Mouse (Mus musculus) hindbrain, postnatal 0 days (tissue): ENCODE results near the gene Sema4c. TPM values are rescaled to one million over a fixed set of nuclear protein-coding genes. Genes with fewer than 3 reads are reported as not detected.

Source experiments
- ATAC-seq: fragments of 200-750 bp; cut with Nextera tagmentation; 2 replicates; pipeline ENCODE4 v1.8.0; 2017; ENCODE audit warnings: mild to moderate bottlenecking, moderate TSS enrichment, moderate library complexity
- DNase-seq: peaks from one replicate; pipeline ENCODE4 v3.0.0-alpha.2; 2015; ENCODE audit warnings: low spot score
- H3K27ac ChIP-seq: fragments of 300-500 bp; sonication (generic); 2 replicates; pipeline ENCODE4 v1.5.1; 2014; ENCODE audit warnings: mild to moderate bottlenecking
- H3K27me3 ChIP-seq: fragments of 300-500 bp; sonication (generic); 2 replicates; pipeline ENCODE4 v1.6.1; 2014; ENCODE audit warnings: low read length, mixed read lengths; ENCODE audit not compliant: insufficient read depth
- H3K36me3 ChIP-seq: fragments of 300-500 bp; sonication (generic); 2 replicates; pipeline ENCODE4 v1.6.1; 2014; ENCODE audit warnings: low read length, mixed read lengths; ENCODE audit not compliant: insufficient read depth
- H3K4me1 ChIP-seq: fragments of 300-500 bp; sonication (generic); 2 replicates; pipeline ENCODE4 v1.6.1; 2014; ENCODE audit warnings: antibody characterized with exemption, low read length, mixed read lengths; ENCODE audit not compliant: insufficient read depth
- H3K4me2 ChIP-seq: fragments of 300-500 bp; sonication (generic); 2 replicates; pipeline ENCODE4 v1.6.1; 2014; ENCODE audit warnings: low read depth, mild to moderate bottlenecking, low read length, moderate library complexity, mixed read lengths
- H3K4me3 ChIP-seq: fragments of 300-500 bp; sonication (generic); 2 replicates; pipeline ENCODE4 v1.5.1; 2014; ENCODE audit warnings: low read length
- H3K9ac ChIP-seq: fragments of 300-500 bp; sonication (generic); replicated peaks from 2 replicates; pipeline ENCODE4 v1.6.1; 2014; ENCODE audit warnings: mild to moderate bottlenecking, low read length, moderate library complexity, mixed read lengths
- H3K9me3 ChIP-seq: fragments of 300-500 bp; sonication (generic); 2 replicates; pipeline ENCODE4 v1.6.1; 2016; ENCODE audit warnings: low read length, mixed read lengths
- CTCF ChIP-seq: IDR thresholded peaks from 2 replicates; pipeline ENCODE4 v1.5.1; 2016; ENCODE audit warnings: antibody characterized with exemption, control low read depth, low read depth
- WGBS: fragments of 180-500 bp; shearing (Covaris S2); extraction: QIAGEN DNeasy Blood & Tissue Kit; methylation state at CpG from one replicate; pipeline ENCODE4 v1.1.7; 2014; 5-methylcytosine and 5-hydroxymethylcytosine counted together
- polyA plus RNA-seq: library from polyadenylated mRNA; unstranded; fragments of >200 nt; fragmentation: Nextera tagmentation; extraction: Ambion mirVana; gene quantifications from 2 replicates; pipeline ENCODE4 v1.2.1, GENCODE M21; 2015
- total RNA-seq: library from RNA; depleted of rRNA; stranded (reverse); fragments of >200 nt; gene quantifications from 2 replicates; pipeline ENCODE4 v1.2.3, GENCODE M21; 2014

The Sema4c gene
- total and polyA plus RNA-seq, 2 experiments from 2014 or later = 14.4 to 32.3 TPM

- H3K36me3 ChIP-seq = peaks cover 19% of the 10 kb centered on the region; the same call in 1 of the 2 replicates
- H3K4me1 ChIP-seq = no peaks in the 10 kb centered on the region
- no peak overlapping the region for H3K9ac ChIP-seq
- H3K4me2 ChIP-seq = no peak overlapping the region
- no peak for DNase-seq
- 74% methylated on average over 10 of the region's 10 CpGs for WGBS
- ATAC-seq = no peak
- no peak for TF ChIP-seq CTCF
- H3K27me3 ChIP-seq = no peaks in the 10 kb centered on the region
- H3K4me3 ChIP-seq = no peak overlapping the region
- H3K27ac ChIP-seq = no peak overlapping the region
- H3K9me3 ChIP-seq = no peaks in the 10 kb centered on the region
These were observed 31.2 kb downstream of the Sema4c start for GRCm38 (mm10) chr1:36526903-36527302.

GRCm38 (mm10) chr1:36525774-36526173 is 32.4 kb downstream of the Sema4c start:
- Histone ChIP-seq H3K9me3 (no peaks in the 10 kb centered on the region), H3K4me2 (no peak overlapping the region), H3K27me3 (no peaks in the 10 kb centered on the region), H3K36me3 (peaks cover 31% of the 10 kb centered on the region), H3K9ac (no peak overlapping the region), H3K27ac (no peak overlapping the region), H3K4me3 (no peak overlapping the region), H3K4me1 (no peaks in the 10 kb centered on the region)
- no peak for TF ChIP-seq CTCF
- 89% methylated on average over 12 of the region's 12 CpGs for WGBS
- no peak for ATAC-seq
- DNase-seq = no peak

GRCm38 (mm10) chr1:36524058-36524457 is 34.1 kb downstream of the Sema4c start:
- Histone ChIP-seq H3K4me2 (no peak overlapping the region), H3K9ac (no peak overlapping the region), H3K27ac (no peak overlapping the region), H3K4me3 (no peak overlapping the region), H3K36me3 (peaks cover 42% of the 10 kb centered on the region), H3K4me1 (no peaks in the 10 kb centered on the region), H3K9me3 (no peaks in the 10 kb centered on the region), H3K27me3 (no peaks in the 10 kb centered on the region)
- no peak for TF ChIP-seq CTCF
- ATAC-seq (no peak), DNase-seq (no peak)
- WGBS = 85% methylated on average over 5 of the region's 5 CpGs

- ATAC-seq (peak; percentile 49), DNase-seq (peak; percentile 83)
- no peaks in the 10 kb centered on the region for H3K9me3 ChIP-seq
- H3K27me3 ChIP-seq = no peaks in the 10 kb centered on the region
- H3K27ac ChIP-seq = peak overlapping the region; percentile 20; the same call in 1 of the 2 replicates
- no peak overlapping the region for H3K4me2 ChIP-seq
- 32% methylated on average over 9 of the region's 9 CpGs for WGBS
- H3K36me3 ChIP-seq = peaks cover 48% of the 10 kb centered on the region
- H3K4me3 ChIP-seq = no peak overlapping the region
- no peak overlapping the region for H3K9ac ChIP-seq
- H3K4me1 ChIP-seq = no peaks in the 10 kb centered on the region
- TF ChIP-seq CTCF = no peak
These were observed 34.7 kb downstream of the Sema4c start for GRCm38 (mm10) chr1:36523332-36524013.

GRCm38 (mm10) chr1:36522210-36522609 is 35.9 kb downstream of the Sema4c start:
- no peak for TF ChIP-seq CTCF
- Histone ChIP-seq H3K9ac (no peak overlapping the region), H3K27ac (no peak overlapping the region), H3K27me3 (no peaks in the 10 kb centered on the region), H3K36me3 (peaks cover 48% of the 10 kb centered on the region), H3K4me3 (no peak overlapping the region), H3K4me2 (no peak overlapping the region), H3K9me3 (no peaks in the 10 kb centered on the region), H3K4me1 (no peaks in the 10 kb centered on the region)
- ATAC-seq = no peak
- DNase-seq = no peak
- 90% methylated on average over 7 of the region's 7 CpGs for WGBS

- no peak for ATAC-seq
- Histone ChIP-seq H3K36me3 (peaks cover 36% of the 10 kb centered on the region), H3K27me3 (no peaks in the 10 kb centered on the region), H3K27ac (no peak overlapping the region), H3K9me3 (no peaks in the 10 kb centered on the region), H3K9ac (no peak overlapping the region), H3K4me1 (peaks cover 5% of the 10 kb centered on the region; the same call in 1 of the 2 replicates), H3K4me3 (no peak overlapping the region), H3K4me2 (no peak overlapping the region)
- 83% methylated on average over 11 of the region's 11 CpGs for WGBS
- no peak for TF ChIP-seq CTCF
- no peak for DNase-seq
These were observed 38.5 kb downstream of the Sema4c start for GRCm38 (mm10) chr1:36519626-36520025.

GRCm38 (mm10) chr1:36518259-36518658 is 39.9 kb downstream of the Sema4c start:
- H3K4me2 ChIP-seq = no peak overlapping the region
- peaks cover 18% of the 10 kb centered on the region for H3K4me1 ChIP-seq
- no peak overlapping the region for H3K9ac ChIP-seq
- ATAC-seq (no peak), DNase-seq (no peak)
- 77% methylated on average over 3 of the region's 3 CpGs for WGBS
- H3K27me3 ChIP-seq = no peaks in the 10 kb centered on the region
- H3K9me3 ChIP-seq = no peaks in the 10 kb centered on the region
- no peak overlapping the region for H3K4me3 ChIP-seq
- no peak for TF ChIP-seq CTCF
- no peak overlapping the region for H3K27ac ChIP-seq
- H3K36me3 ChIP-seq = peaks cover 33% of the 10 kb centered on the region
